Mouse (Mus musculus): ENCODE results near the gene Ugt1a6a. TPM values are rescaled to one million over a fixed set of nuclear protein-coding genes. Genes with fewer than 3 reads are reported as not detected.

The Ugt1a6a gene
- polyA plus RNA-seq, 1 experiment: 20.9 TPM

- no peaks in the 10 kb centered on the region for H3K4me1 ChIP-seq (ENCODE audit: control insufficient read depth, insufficient read depth, low read length)
- H3K36me3 ChIP-seq (ENCODE audit: control insufficient read depth, insufficient read depth, low read length): no peaks in the 10 kb centered on the region
- no peaks in the 10 kb centered on the region for H3K27me3 ChIP-seq (replicated peaks; ENCODE audit: control insufficient read depth, insufficient read depth, low read length)
- no peak overlapping the region for H3K4me3 ChIP-seq (ENCODE audit: insufficient read depth, low read depth, low read length)
- H3K27ac ChIP-seq (ENCODE audit: insufficient read depth, low read depth, low read length): no peak overlapping the region
- TF ChIP-seq POLR2A (IDR thresholded peaks at IDR 0.05; ENCODE audit: low read depth, low read length) (no peak), CTCF (conservative IDR thresholded peaks at IDR 0.05; ENCODE audit: insufficient read depth, insufficient read length, low read depth, low read length) (no peak)
- DNase-seq: no peak
- 49% methylated on average over 6 of the region's 6 CpGs for WGBS
Observed at GRCm38 (mm10) chr1:88246386-88246785, 111.8 kb downstream of the Ugt1a6a start.

GRCm38 (mm10) chr1:88247660-88248059, 113.1 kb downstream of the Ugt1a6a start:
- Histone ChIP-seq H3K4me1 (ENCODE audit: control insufficient read depth, insufficient read depth, low read length) (no peaks in the 10 kb centered on the region), H3K36me3 (ENCODE audit: control insufficient read depth, insufficient read depth, low read length) (no peaks in the 10 kb centered on the region), H3K27me3 (replicated peaks; ENCODE audit: control insufficient read depth, insufficient read depth, low read length) (no peaks in the 10 kb centered on the region), H3K4me3 (ENCODE audit: insufficient read depth, low read depth, low read length) (no peak overlapping the region), H3K27ac (ENCODE audit: insufficient read depth, low read depth, low read length) (no peak overlapping the region)
- TF ChIP-seq POLR2A (IDR thresholded peaks at IDR 0.05; ENCODE audit: low read depth, low read length): no peak
- TF ChIP-seq CTCF (conservative IDR thresholded peaks at IDR 0.05; ENCODE audit: insufficient read depth, insufficient read length, low read depth, low read length): no peak
- DNase-seq: no peak
- 53% methylated on average over 2 of the region's 2 CpGs for WGBS

DNA sequence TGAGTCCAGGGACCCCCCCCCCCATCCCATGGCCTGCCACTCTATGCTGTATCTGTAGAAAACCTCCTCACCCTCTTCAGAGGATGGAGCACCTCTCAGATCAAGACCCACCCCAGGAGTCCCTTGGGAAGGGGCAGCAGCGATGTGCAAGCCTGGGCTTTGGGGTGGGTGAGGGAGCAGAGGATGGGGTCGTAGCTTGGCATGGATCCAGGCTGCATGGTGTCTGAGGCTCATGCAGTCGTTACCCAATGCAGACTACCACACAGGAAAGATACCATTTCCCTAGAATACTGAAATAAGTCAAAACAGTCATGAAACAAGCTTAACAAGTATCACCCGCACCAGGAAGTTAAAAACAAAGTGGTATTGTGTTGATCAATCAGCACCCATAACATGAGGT, 114.0 kb downstream of the Ugt1a6a start:
- Histone ChIP-seq H3K36me3 (ENCODE audit: control insufficient read depth, insufficient read depth, low read length) (no peaks in the 10 kb centered on the region), H3K27me3 (replicated peaks; ENCODE audit: control insufficient read depth, insufficient read depth, low read length) (no peaks in the 10 kb centered on the region), H3K4me3 (ENCODE audit: insufficient read depth, low read depth, low read length) (no peak overlapping the region), H3K27ac (ENCODE audit: insufficient read depth, low read depth, low read length) (no peak overlapping the region), H3K4me1 (ENCODE audit: control insufficient read depth, insufficient read depth, low read length) (no peaks in the 10 kb centered on the region)
- 63% methylated on average over 4 of the region's 4 CpGs for WGBS
- no peak for DNase-seq
- TF ChIP-seq CTCF (conservative IDR thresholded peaks at IDR 0.05; ENCODE audit: insufficient read depth, insufficient read length, low read depth, low read length) (no peak), POLR2A (IDR thresholded peaks at IDR 0.05; ENCODE audit: low read depth, low read length) (no peak)

DNA sequence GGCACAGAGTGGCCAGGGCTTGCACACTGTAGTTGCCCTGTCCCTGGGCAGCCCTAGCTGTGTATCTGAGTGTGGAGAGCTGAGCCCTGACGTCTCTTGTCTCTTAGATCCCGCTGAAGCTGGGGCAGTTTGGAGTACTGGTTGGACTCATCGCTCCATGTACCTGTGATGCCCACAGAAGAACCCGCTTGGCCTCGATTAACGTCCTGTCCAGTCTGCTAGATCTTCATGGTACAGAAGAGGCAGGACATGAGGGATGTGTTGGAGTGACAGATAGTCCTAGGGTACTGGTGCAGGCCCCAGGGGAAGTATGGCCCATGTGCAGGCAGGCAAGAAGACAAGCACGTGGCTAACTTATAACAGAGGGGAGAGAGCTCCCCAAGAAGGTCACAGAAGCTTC, 115.0 kb downstream of the Ugt1a6a start:
- no peak for TF ChIP-seq CTCF (conservative IDR thresholded peaks at IDR 0.05; ENCODE audit: insufficient read depth, insufficient read length, low read depth, low read length)
- no peak for TF ChIP-seq POLR2A (IDR thresholded peaks at IDR 0.05; ENCODE audit: low read depth, low read length)
- no peaks in the 10 kb centered on the region for H3K36me3 ChIP-seq (ENCODE audit: control insufficient read depth, insufficient read depth, low read length)

DNA sequence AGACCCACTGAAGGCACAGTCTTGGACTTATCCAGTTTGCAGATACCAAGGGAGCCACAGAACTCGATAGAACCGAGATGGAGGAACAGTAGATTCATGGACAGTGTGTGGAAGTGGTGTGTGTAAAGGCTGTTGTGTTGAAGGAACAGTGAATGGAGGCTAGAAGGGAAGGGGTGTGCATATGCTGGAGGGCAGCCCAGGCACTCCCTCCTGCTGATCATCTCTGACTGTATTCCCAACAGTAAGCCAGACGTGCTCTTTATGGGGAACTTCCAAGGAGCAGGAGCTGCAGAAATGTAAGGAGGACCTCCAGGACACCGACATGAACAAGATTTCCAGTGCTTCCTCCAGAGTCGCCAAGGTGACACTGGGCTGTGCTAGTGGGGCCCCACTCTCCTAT, 115.4 kb downstream of the Ugt1a6a start:
- no peaks in the 10 kb centered on the region for H3K4me1 ChIP-seq (ENCODE audit: control insufficient read depth, insufficient read depth, low read length)
- H3K27ac ChIP-seq (ENCODE audit: insufficient read depth, low read depth, low read length): no peak overlapping the region
- no peaks in the 10 kb centered on the region for H3K27me3 ChIP-seq (replicated peaks; ENCODE audit: control insufficient read depth, insufficient read depth, low read length)
- no peaks in the 10 kb centered on the region for H3K36me3 ChIP-seq (ENCODE audit: control insufficient read depth, insufficient read depth, low read length)
- DNase-seq: no peak
- no peak overlapping the region for H3K4me3 ChIP-seq (ENCODE audit: insufficient read depth, low read depth, low read length)
- WGBS: 81% methylated on average over 5 of the region's 5 CpGs
- no peak for TF ChIP-seq POLR2A (IDR thresholded peaks at IDR 0.05; ENCODE audit: low read depth, low read length)
- no peak for TF ChIP-seq CTCF (conservative IDR thresholded peaks at IDR 0.05; ENCODE audit: insufficient read depth, insufficient read length, low read depth, low read length)

More for the DNA sequence above, 115.0 kb downstream of the Ugt1a6a start:
- 75% methylated on average over 7 of the region's 7 CpGs for WGBS
- Histone ChIP-seq H3K27ac (ENCODE audit: insufficient read depth, low read depth, low read length) (no peak overlapping the region), H3K4me3 (ENCODE audit: insufficient read depth, low read depth, low read length) (no peak overlapping the region), H3K27me3 (replicated peaks; ENCODE audit: control insufficient read depth, insufficient read depth, low read length) (no peaks in the 10 kb centered on the region), H3K4me1 (ENCODE audit: control insufficient read depth, insufficient read depth, low read length) (no peaks in the 10 kb centered on the region)
- no peak for DNase-seq

DNA sequence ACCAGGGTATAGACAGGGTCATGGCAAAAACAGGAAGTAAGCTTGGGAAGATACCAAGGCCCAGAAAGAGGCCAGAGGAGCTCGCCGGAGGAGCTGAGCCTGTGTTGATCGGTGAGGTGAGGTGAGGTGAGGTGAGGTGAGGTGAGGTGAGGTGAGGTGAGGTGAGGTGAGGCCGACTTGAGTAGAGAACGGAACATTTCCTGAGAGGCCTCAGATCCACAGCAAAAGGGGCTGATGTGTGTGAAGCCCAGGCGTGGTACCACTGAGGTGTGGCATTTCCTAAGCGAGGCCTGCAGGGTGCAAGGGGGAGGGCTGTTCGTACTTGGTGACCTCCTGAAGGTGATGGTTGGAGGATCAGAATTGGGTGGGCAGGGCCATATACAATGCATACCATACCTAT, 118.5 kb downstream of the Ugt1a6a start:
- TF ChIP-seq CTCF (conservative IDR thresholded peaks at IDR 0.05; ENCODE audit: insufficient read depth, insufficient read length, low read depth, low read length): no peak
- TF ChIP-seq POLR2A (IDR thresholded peaks at IDR 0.05; ENCODE audit: low read depth, low read length): no peak

DNA sequence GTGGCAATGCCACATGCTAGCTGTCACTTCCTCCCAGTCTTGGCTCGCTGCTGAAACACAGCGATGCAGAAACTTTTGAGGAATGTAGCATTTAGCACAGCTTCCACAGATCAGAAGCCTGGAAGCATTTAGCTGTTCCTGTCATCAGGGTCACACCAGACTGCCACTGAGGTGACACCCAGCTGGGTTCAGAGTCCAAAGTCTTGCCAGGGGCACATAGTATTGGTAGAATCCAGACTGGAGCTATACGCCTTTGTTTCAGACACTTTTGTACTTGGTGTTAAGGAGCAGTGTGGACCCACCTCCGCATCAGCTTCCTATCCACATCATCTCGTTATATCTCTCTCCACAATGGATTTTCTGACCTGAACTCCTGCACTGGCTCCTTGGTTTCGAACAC, 118.9 kb downstream of the Ugt1a6a start:
- Histone ChIP-seq H3K27me3 (replicated peaks; ENCODE audit: control insufficient read depth, insufficient read depth, low read length) (no peaks in the 10 kb centered on the region), H3K4me3 (ENCODE audit: insufficient read depth, low read depth, low read length) (no peak overlapping the region), H3K27ac (ENCODE audit: insufficient read depth, low read depth, low read length) (no peak overlapping the region), H3K4me1 (ENCODE audit: control insufficient read depth, insufficient read depth, low read length) (no peaks in the 10 kb centered on the region), H3K36me3 (ENCODE audit: control insufficient read depth, insufficient read depth, low read length) (no peaks in the 10 kb centered on the region)
- TF ChIP-seq CTCF (conservative IDR thresholded peaks at IDR 0.05; ENCODE audit: insufficient read depth, insufficient read length, low read depth, low read length) (no peak), POLR2A (IDR thresholded peaks at IDR 0.05; ENCODE audit: low read depth, low read length) (no peak)
- no peak for DNase-seq
- 69% methylated on average over 6 of the region's 6 CpGs for WGBS

More for the DNA sequence above, 118.5 kb downstream of the Ugt1a6a start:
- Histone ChIP-seq H3K36me3 (ENCODE audit: control insufficient read depth, insufficient read depth, low read length) (no peaks in the 10 kb centered on the region), H3K27ac (ENCODE audit: insufficient read depth, low read depth, low read length) (no peak overlapping the region), H3K4me3 (ENCODE audit: insufficient read depth, low read depth, low read length) (no peak overlapping the region), H3K4me1 (ENCODE audit: control insufficient read depth, insufficient read depth, low read length) (no peaks in the 10 kb centered on the region), H3K27me3 (replicated peaks; ENCODE audit: control insufficient read depth, insufficient read depth, low read length) (no peaks in the 10 kb centered on the region)
- 61% methylated on average over 8 of the region's 8 CpGs for WGBS
- DNase-seq: no peak

Measured in kidney, adult 2 months (tissue).